Mouse (Mus musculus): ENCODE results near the gene Zfp217. TPM values are rescaled to one million over a fixed set of nuclear protein-coding genes. Genes with fewer than 3 reads are reported as not detected.

Zfp217 gene
- total and polyA plus RNA-seq, 3 experiments, result 5.3 to 12.1 (median 10.0) TPM

DNA sequence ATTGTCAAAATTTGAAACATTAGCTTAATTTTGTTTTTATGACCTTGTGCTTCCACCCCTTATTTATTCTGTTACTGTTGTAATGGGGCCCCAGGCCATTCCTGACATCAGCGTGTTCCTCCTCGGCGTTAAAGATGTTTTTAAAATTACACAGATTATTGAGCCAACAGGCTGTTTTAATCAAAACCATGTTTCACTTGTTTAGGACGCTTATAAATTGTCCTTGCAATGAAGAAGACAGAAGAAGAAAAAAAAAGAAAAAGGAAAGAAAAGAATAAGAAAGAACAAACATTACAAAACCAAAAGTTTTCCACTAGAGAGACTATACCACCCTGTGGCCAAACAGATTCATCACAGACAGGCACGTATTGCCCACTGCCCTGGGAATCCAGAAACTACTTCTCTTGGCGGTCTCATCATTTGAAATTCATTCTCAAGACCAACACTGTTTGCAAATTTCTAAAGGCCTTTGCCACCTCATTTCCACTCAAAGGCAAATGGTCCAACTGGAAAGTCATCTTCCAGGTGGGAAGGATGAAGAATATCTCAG is 70.9 kb downstream of the Zfp217 start:
- Histone ChIP-seq H3K4me2 (ENCODE audit: insufficient read depth, low read depth, poor library complexity, severe bottlenecking) (no peak overlapping the region), H3K27me3 (replicated peaks) (peaks cover 15% of the 10 kb centered on the region), H3K4me3 (replicated peaks in 1 of 3; ENCODE audit: low read depth in 2 of 3, low read length in 2 of 3, poor library complexity in 1 of 3) (no peak overlapping the region), H3K79me2 (replicated peaks; ENCODE audit: control insufficient read depth, extremely low read depth, insufficient read depth, poor library complexity, severe bottlenecking) (no peaks in the 10 kb centered on the region), H3K27ac (ENCODE audit: insufficient read depth, low read depth) (no peak overlapping the region), H3K9ac (ENCODE audit: insufficient read depth, low read depth) (no peak overlapping the region), H3K9me3 (replicated peaks; ENCODE audit: low read length) (no peaks in the 10 kb centered on the region), H3K4me1 (ENCODE audit: control insufficient read depth in 1 of 2, insufficient read depth in 2 of 2) (peaks cover 0 to 2% of the 10 kb centered on the region in 2 experiments; a peak in 1 of 4 replicates), H3K36me3 (replicated peaks in 1 of 2; ENCODE audit: control insufficient read depth in 1 of 2, insufficient read depth in 1 of 2, low read length in 1 of 2) (no peaks in the 10 kb centered on the region)
- TF ChIP-seq ZKSCAN1 (IDR thresholded peaks at IDR 0.05; ENCODE audit: borderline replicate concordance, low read depth, low read length), result no peak
- TF ChIP-seq ZNF384 (IDR thresholded peaks at IDR 0.05; ENCODE audit: low read depth, low read length), result peak; percentile 31; the same call in 1 of the 2 replicates
- peak; percentile 18; the same call in 1 of the 2 replicates for TF ChIP-seq SMC3 (IDR thresholded peaks at IDR 0.05; ENCODE audit: low read depth, low read length)
- peak in 1 of 2 experiments; percentile 32; a peak in 2 of 4 replicates for TF ChIP-seq CTCF (conservative IDR thresholded peaks at IDR 0.05 in 1 of 2, IDR thresholded peaks at IDR 0.05 in 1 of 2; ENCODE audit: low read depth in 2 of 2, low read length in 2 of 2)
- TF ChIP-seq RAD21 (IDR thresholded peaks at IDR 0.05; ENCODE audit: low read depth, low read length), result peak; percentile 34
- no peak for DNase-seq (ENCODE audit: extremely low read depth)
- dilution Hi-C loops (cut with MboI; ENCODE audit: extremely low pct_ligation_motif_present, extremely low pct_unique_long_range_greater_than_20kb, low sequenced_read_pairs) (no loop called here), in situ Hi-C loops (cut with MboI; ENCODE audit: low pct_ligation_motif_present, low pct_unique_long_range_greater_than_20kb, low sequenced_read_pairs) (loop anchor here (25.0 kb wide), 1 partner anchor 1115 kb away; the partner anchor contains the start of gene Zfp64)

DNA sequence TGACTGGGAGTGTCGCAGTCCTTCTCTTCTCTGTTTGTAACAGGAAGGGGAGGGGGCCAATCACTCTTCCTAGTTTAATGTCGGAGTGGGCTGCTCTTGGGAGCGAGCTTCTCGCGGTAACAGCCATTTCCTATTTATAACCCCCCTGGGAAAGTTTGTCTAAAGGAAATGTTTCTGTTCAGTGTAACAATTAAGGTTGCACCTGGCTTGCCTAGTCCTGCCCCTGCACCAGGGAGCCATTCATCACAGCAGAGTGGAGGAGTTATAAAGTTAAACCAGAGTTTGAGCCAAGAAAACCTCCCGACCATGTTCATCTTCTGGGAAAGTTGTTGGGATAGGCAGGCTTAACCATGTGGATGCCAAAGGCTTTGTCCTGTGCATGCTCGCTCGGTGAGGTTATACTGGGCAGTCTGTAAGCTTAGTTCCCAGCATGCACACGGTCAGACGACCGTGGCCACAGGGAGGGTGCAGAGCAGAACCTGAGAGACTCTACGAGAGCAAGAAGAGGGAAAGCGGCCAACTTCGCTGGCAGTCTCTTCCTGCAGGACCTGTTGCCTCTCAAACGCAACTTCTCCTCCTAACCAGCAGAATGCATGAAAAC is 77.2 kb downstream of the Zfp217 start:
- Histone ChIP-seq H3K4me2 (ENCODE audit: insufficient read depth, low read depth, poor library complexity, severe bottlenecking) (no peak overlapping the region), H3K79me2 (replicated peaks; ENCODE audit: control insufficient read depth, extremely low read depth, insufficient read depth, poor library complexity, severe bottlenecking) (no peaks in the 10 kb centered on the region), H3K27ac (ENCODE audit: insufficient read depth, low read depth) (no peak overlapping the region), H3K4me3 (replicated peaks in 1 of 3; ENCODE audit: low read depth in 2 of 3, low read length in 2 of 3, poor library complexity in 1 of 3) (no peak overlapping the region), H3K27me3 (replicated peaks) (peaks cover 11% of the 10 kb centered on the region), H3K9me3 (replicated peaks; ENCODE audit: low read length) (peaks cover 11% of the 10 kb centered on the region), H3K9ac (ENCODE audit: insufficient read depth, low read depth) (no peak overlapping the region), H3K36me3 (replicated peaks in 1 of 2; ENCODE audit: control insufficient read depth in 1 of 2, insufficient read depth in 1 of 2, low read length in 1 of 2) (no peaks in the 10 kb centered on the region), H3K4me1 (ENCODE audit: control insufficient read depth in 1 of 2, insufficient read depth in 2 of 2) (no peaks in the 10 kb centered on the region; a peak in 1 of 4 replicates)
- no peak for TF ChIP-seq POLR2AphosphoS2 (IDR thresholded peaks at IDR 0.05; ENCODE audit: low read depth, low read length)
- no peak for TF ChIP-seq POLR2A (IDR thresholded peaks at IDR 0.05; ENCODE audit: low read depth, low read length)
- TF ChIP-seq USF1 (IDR thresholded peaks at IDR 0.05; ENCODE audit: low read depth, low read length), result no peak
- no peak for TF ChIP-seq MAZ (IDR thresholded peaks at IDR 0.05; ENCODE audit: low read depth, low read length)
- no peak for TF ChIP-seq NELFE (IDR thresholded peaks at IDR 0.05; ENCODE audit: low read depth, low read length)
- no peak for TF ChIP-seq CTCF (conservative IDR thresholded peaks at IDR 0.05 in 1 of 2, IDR thresholded peaks at IDR 0.05 in 1 of 2; ENCODE audit: low read depth in 2 of 2, low read length in 2 of 2)
- no peak for TF ChIP-seq MEF2A (IDR thresholded peaks at IDR 0.05; ENCODE audit: borderline replicate concordance, low read depth, low read length)
- TF ChIP-seq KAT2A (IDR thresholded peaks at IDR 0.05; ENCODE audit: insufficient replicate concordance, low read length), result no peak
- TF ChIP-seq ETS1 (conservative IDR thresholded peaks at IDR 0.05; ENCODE audit: low read depth, low read length), result no peak
- TF ChIP-seq RAD21 (IDR thresholded peaks at IDR 0.05; ENCODE audit: low read depth, low read length), result no peak
- TF ChIP-seq ZKSCAN1 (IDR thresholded peaks at IDR 0.05; ENCODE audit: borderline replicate concordance, low read depth, low read length), result no peak
- no peak for TF ChIP-seq MYC (IDR thresholded peaks at IDR 0.05; ENCODE audit: low read depth, low read length)
- no peak for TF ChIP-seq TCF12 (IDR thresholded peaks at IDR 0.05; ENCODE audit: low read depth, low read length)
- no peak for TF ChIP-seq ELF1 (IDR thresholded peaks at IDR 0.05; ENCODE audit: low read depth, low read length)
- in situ Hi-C loops (cut with MboI; ENCODE audit: low pct_ligation_motif_present, low pct_unique_long_range_greater_than_20kb, low sequenced_read_pairs) (no loop called here), dilution Hi-C loops (cut with MboI; ENCODE audit: extremely low pct_ligation_motif_present, extremely low pct_unique_long_range_greater_than_20kb, low sequenced_read_pairs) (no loop called here)
- no peak for DNase-seq (ENCODE audit: extremely low read depth)

Data from CH12.LX (cell line).